Mouse (Mus musculus) intestine, embryonic 14.5 days (tissue): ENCODE results near the gene Adgrb3. TPM values are rescaled to one million over a fixed set of nuclear protein-coding genes. Genes with fewer than 3 reads are reported as not detected.

Experiments
- ATAC-seq: fragments of 200-750 bp; cut with Nextera tagmentation; replicated peaks from 2 replicates; pipeline ENCODE4 v1.8.0; 2017; ENCODE audit warnings: low read depth, moderate number of reproducible peaks, moderate TSS enrichment, moderate library complexity; ENCODE audit not compliant: low FRiP score, low TSS enrichment
- DNase-seq: peaks from one replicate; pipeline ENCODE4 v3.0.0-alpha.2; 2018; ENCODE audit warnings: low spot score
- H3K27ac ChIP-seq: fragments of 300-500 bp; sonication (generic); 2 replicates; pipeline ENCODE4 v1.5.1; 2014; ENCODE audit warnings: low read depth, mild to moderate bottlenecking, control low read depth
- H3K27me3 ChIP-seq: fragments of 300-500 bp; sonication (generic); replicated peaks from 2 replicates; pipeline ENCODE4 v1.6.1; 2014; ENCODE audit warnings: low read length, control low read depth; ENCODE audit not compliant: control insufficient read depth, insufficient read depth
- H3K36me3 ChIP-seq: fragments of 300-500 bp; sonication (generic); 2 replicates; pipeline ENCODE4 v1.6.1; 2014; ENCODE audit warnings: low read length, control low read depth; ENCODE audit not compliant: control insufficient read depth, insufficient read depth
- H3K4me1 ChIP-seq: fragments of 300-500 bp; sonication (generic); replicated peaks from 2 replicates; pipeline ENCODE4 v1.6.1; 2014; ENCODE audit warnings: low read length, control low read depth, mixed read lengths; ENCODE audit not compliant: control insufficient read depth, insufficient read depth
- H3K4me2 ChIP-seq: fragments of 300-500 bp; sonication (generic); 2 replicates; pipeline ENCODE4 v1.6.1; 2014; ENCODE audit warnings: low read length
- H3K4me3 ChIP-seq: fragments of 300-500 bp; sonication (generic); 2 replicates; pipeline ENCODE4 v1.5.1; 2014; ENCODE audit warnings: low read depth, low read length, control low read depth, mixed read lengths
- H3K9ac ChIP-seq: fragments of 300-500 bp; sonication (generic); 2 replicates; pipeline ENCODE4 v1.6.1; 2014; ENCODE audit warnings: mild to moderate bottlenecking, low read length
- H3K9me3 ChIP-seq: fragments of 300-500 bp; sonication (generic); 2 replicates; pipeline ENCODE4 v1.6.1; 2016; ENCODE audit warnings: low read length, control low read depth; ENCODE audit not compliant: control insufficient read depth
- WGBS: fragments of 180-500 bp; shearing (Covaris S2); extraction: QIAGEN DNeasy Blood & Tissue Kit; methylation state at CpG from one replicate; pipeline ENCODE4 v1.1.7; 2014; 5-methylcytosine and 5-hydroxymethylcytosine counted together
- polyA plus RNA-seq: library from polyadenylated mRNA; unstranded; fragments of >200 nt; fragmentation: Nextera tagmentation; extraction: Ambion mirVana; gene quantifications from 2 replicates; pipeline ENCODE4 v1.2.1, GENCODE M21; 2014

The Adgrb3 gene
- polyA plus RNA-seq, 1 experiment from 2014 or later: 3.6 TPM

DNA sequence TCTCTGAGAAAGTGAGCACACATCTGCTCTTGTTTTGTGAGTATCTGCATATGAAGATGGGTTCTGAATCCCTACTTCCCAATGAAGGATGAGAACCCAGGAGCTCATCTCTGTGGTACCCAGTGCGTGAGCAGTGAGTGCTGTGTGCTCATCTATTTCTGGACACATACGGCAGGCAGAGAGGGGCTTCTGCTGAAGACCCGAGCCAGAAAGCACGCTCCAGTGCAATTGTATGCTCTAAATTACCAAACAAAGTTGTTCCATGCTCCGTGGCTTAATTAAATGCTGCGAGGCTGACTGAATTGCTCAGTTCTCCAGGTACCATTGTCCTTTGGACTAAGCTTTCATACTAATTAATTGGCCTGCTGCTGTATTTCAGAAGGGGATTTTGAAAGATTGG, 648.9 kb downstream of the Adgrb3 start:
- ATAC-seq: no peak
- no peak for DNase-seq
- H3K27me3 ChIP-seq: no peaks in the 10 kb centered on the region
- 64% methylated on average over 6 of the region's 6 CpGs for WGBS
- no peak overlapping the region for H3K9ac ChIP-seq
- no peak overlapping the region for H3K4me2 ChIP-seq
- no peak overlapping the region for H3K27ac ChIP-seq
- H3K36me3 ChIP-seq: no peaks in the 10 kb centered on the region
- H3K9me3 ChIP-seq: no peaks in the 10 kb centered on the region
- no peaks in the 10 kb centered on the region for H3K4me1 ChIP-seq
- H3K4me3 ChIP-seq: no peak overlapping the region

- H3K4me3 ChIP-seq: no peak overlapping the region
- H3K4me2 ChIP-seq: no peak overlapping the region
- H3K4me1 ChIP-seq: no peaks in the 10 kb centered on the region
- WGBS: 63% methylated on average over 9 of the region's 9 CpGs
- DNase-seq: no peak
- ATAC-seq: no peak
- H3K9me3 ChIP-seq: no peaks in the 10 kb centered on the region
- no peak overlapping the region for H3K9ac ChIP-seq
- H3K36me3 ChIP-seq: no peaks in the 10 kb centered on the region
- H3K27me3 ChIP-seq: no peaks in the 10 kb centered on the region
- no peak overlapping the region for H3K27ac ChIP-seq
Observed at GRCm38 (mm10) chr1:25179860-25180582, 649.5 kb downstream of the Adgrb3 start.

DNA sequence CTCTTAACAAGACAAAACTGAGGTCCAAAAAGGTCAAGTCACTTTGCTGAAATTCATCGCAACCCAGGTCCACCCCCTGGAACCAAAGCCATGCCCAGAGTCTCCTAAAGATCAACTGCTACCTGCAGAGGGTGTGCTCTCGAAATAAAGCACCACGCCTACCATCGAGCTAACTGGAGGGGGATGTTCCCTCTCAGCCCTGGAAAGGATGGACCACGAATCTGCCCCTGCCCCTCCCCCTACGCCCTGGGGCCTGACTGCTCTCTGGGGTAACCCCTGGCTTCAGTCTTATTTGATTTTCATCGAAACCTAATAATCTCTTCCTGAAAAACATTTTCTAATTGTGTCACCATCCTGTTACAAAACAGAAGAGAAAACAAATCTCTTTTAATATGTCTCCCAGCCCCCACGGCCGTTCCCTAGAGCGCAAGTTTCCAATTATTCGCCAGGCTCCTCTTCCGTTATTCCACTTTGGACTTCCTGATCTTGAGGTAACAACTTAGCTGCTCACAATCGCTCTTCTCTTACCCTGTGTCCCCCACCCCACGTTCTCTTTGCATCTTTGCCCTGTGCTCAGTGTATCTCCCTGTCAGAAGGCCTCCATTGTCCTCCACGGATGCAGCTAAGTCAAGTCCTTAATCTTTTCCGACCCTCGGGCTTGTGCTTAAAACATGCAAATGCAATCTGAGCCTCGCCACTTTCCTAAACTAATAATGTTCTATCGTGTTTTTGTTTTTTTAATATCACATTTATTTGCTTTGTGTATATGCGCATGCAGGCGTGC, 651.0 kb downstream of the Adgrb3 start:
- Histone ChIP-seq H3K4me1 (no peaks in the 10 kb centered on the region), H3K9me3 (no peaks in the 10 kb centered on the region), H3K4me2 (no peak overlapping the region), H3K27ac (no peak overlapping the region), H3K27me3 (no peaks in the 10 kb centered on the region), H3K4me3 (no peak overlapping the region), H3K9ac (no peak overlapping the region), H3K36me3 (no peaks in the 10 kb centered on the region)
- ATAC-seq (no peak), DNase-seq (no peak)
- 45% methylated on average over 21 of the region's 21 CpGs for WGBS

- 92% methylated on average over 5 of the region's 5 CpGs for WGBS
- no peak for ATAC-seq
- Histone ChIP-seq H3K9ac (no peak overlapping the region), H3K4me1 (no peaks in the 10 kb centered on the region), H3K9me3 (no peaks in the 10 kb centered on the region), H3K36me3 (no peaks in the 10 kb centered on the region), H3K27me3 (no peaks in the 10 kb centered on the region), H3K27ac (no peak overlapping the region), H3K4me3 (no peak overlapping the region), H3K4me2 (no peak overlapping the region)
- no peak for DNase-seq
Observed at GRCm38 (mm10) chr1:25167120-25167519, 662.4 kb downstream of the Adgrb3 start.

DNA sequence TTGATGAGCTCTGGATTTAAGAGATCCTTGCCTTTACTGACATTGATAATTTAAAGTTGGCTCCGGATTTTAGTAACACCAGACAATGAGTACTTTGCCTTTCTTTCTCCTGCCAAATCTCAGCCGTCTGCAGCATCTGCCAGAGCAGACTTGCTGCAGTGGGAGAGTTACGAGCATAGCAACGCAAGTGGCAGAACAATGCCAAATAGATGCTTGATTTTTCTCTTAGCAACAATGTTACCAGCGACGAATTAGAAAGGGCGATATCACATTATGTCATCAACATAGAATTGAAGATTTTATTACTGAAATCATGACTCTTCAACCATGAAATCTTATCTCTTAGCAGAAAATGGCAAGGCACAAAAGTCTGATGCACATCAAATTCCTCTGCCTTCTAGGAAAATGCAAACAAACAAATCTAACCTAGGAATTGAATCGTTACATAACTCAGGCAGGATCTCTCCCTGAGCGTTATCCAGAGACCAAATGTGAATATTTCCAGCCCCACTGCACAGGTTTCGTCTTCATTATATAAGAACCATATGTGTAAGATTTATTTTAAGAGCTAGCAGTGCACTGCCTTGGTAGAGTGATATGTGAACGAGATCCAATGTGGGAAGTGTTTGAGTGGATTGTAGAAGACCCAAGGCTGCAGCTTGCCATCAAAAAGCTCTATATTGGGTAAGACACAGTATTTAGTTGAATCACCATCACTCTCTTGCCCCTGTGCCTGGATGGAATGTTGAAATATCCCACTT, 663.3 kb downstream of the Adgrb3 start:
- Histone ChIP-seq H3K9ac (no peak overlapping the region), H3K9me3 (no peaks in the 10 kb centered on the region), H3K4me1 (no peaks in the 10 kb centered on the region), H3K27ac (no peak overlapping the region), H3K4me2 (no peak overlapping the region), H3K36me3 (no peaks in the 10 kb centered on the region), H3K27me3 (no peaks in the 10 kb centered on the region), H3K4me3 (no peak overlapping the region)
- WGBS: 73% methylated on average over 11 of the region's 11 CpGs
- DNase-seq (no peak), ATAC-seq (no peak)

- H3K27ac ChIP-seq: no peak overlapping the region
- no peak overlapping the region for H3K4me2 ChIP-seq
- DNase-seq (no peak), ATAC-seq (no peak)
- no peaks in the 10 kb centered on the region for H3K27me3 ChIP-seq
- no peaks in the 10 kb centered on the region for H3K36me3 ChIP-seq
- H3K9me3 ChIP-seq: no peaks in the 10 kb centered on the region
- no peaks in the 10 kb centered on the region for H3K4me1 ChIP-seq
- H3K4me3 ChIP-seq: no peak overlapping the region
- WGBS: 80% methylated on average over 6 of the region's 6 CpGs
- H3K9ac ChIP-seq: no peak overlapping the region
Observed at GRCm38 (mm10) chr1:25163561-25163960, 665.9 kb downstream of the Adgrb3 start.

- 84% methylated on average over 3 of the region's 3 CpGs for WGBS
- DNase-seq: no peak
- Histone ChIP-seq H3K4me1 (no peaks in the 10 kb centered on the region), H3K4me2 (no peak overlapping the region), H3K27ac (no peak overlapping the region), H3K27me3 (no peaks in the 10 kb centered on the region), H3K9me3 (no peaks in the 10 kb centered on the region), H3K4me3 (no peak overlapping the region), H3K36me3 (no peaks in the 10 kb centered on the region), H3K9ac (no peak overlapping the region)
- no peak for ATAC-seq
Observed at GRCm38 (mm10) chr1:25146206-25146605, 683.3 kb downstream of the Adgrb3 start.

DNA sequence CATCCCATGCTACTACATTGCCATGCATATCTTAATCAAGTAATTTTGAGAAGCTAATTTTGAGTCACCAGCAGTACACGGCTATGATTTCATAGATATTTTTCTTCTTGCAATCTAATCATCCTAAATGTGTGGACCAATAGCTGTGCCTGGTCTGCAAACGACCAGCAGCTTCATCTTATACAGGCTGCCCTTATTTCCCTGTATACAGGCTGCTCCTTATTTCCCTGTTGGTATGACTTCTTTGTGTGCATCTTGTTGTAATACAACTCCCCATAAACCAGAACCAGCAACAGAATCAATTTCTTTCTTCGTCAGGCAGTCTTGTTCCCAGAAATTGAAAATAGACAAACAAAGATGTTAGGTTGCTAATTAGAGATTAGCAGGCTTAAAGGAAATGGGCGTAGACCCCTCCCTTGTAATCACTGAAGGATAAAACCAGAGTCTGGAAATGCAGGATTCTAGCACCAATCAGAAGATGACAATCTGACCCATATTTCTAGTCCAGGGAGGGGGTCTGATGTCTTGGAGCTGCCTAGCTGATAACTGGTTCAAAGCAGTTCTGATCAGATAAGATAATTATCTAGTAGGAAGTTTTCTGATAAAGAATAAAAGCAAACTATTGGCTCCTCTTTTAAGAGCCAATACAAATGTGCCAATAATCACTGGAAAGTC, 697.2 kb downstream of the Adgrb3 start:
- DNase-seq (no peak), ATAC-seq (no peak)
- Histone ChIP-seq H3K36me3 (no peaks in the 10 kb centered on the region), H3K27me3 (no peaks in the 10 kb centered on the region), H3K4me2 (no peak overlapping the region), H3K4me1 (no peaks in the 10 kb centered on the region), H3K4me3 (no peak overlapping the region), H3K27ac (no peak overlapping the region), H3K9ac (no peak overlapping the region), H3K9me3 (no peaks in the 10 kb centered on the region)
- WGBS: 71% methylated on average over 4 of the region's 4 CpGs
